Mouse (Mus musculus): Measurements from ENCODE around the gene Agtpbp1. TPM values are rescaled to one million over a fixed set of nuclear protein-coding genes. Genes with fewer than 3 reads are reported as not detected.

Agtpbp1 gene
- total and polyA plus RNA-seq, 3 experiments, result 24.2 to 117 (median 33.7) TPM

GRCm38 (mm10) chr13:59499831-59500230 lies 85.2 kb downstream of the Agtpbp1 start:
- Histone ChIP-seq H3K4me3 (ENCODE audit: control insufficient read depth in 1 of 2, insufficient read depth in 1 of 2, low read depth in 2 of 2, low read length in 2 of 2) (no peak overlapping the region), H3K4me1 (ENCODE audit: control insufficient read depth in 1 of 2, insufficient read depth in 2 of 2, low read length in 2 of 2) (no peaks in the 10 kb centered on the region), H3K9me3 (replicated peaks; ENCODE audit: insufficient read depth, low read length) (no peaks in the 10 kb centered on the region), H3K9ac (ENCODE audit: control insufficient read depth, low read depth, low read length, poor library complexity, severe bottlenecking) (no peak overlapping the region), H3K27ac (ENCODE audit: control insufficient read depth, low read depth, low read length) (no peak overlapping the region), H3K79me2 (ENCODE audit: control insufficient read depth, insufficient read depth, low read length, poor library complexity) (no peaks in the 10 kb centered on the region), H3K36me3 (ENCODE audit: control insufficient read depth in 1 of 2, insufficient read depth in 2 of 2, low read length in 2 of 2) (peaks cover 0 to 10% of the 10 kb centered on the region in 2 experiments; a peak in 2 of 4 replicates), H3K27me3 (ENCODE audit: control insufficient read depth in 1 of 2, insufficient read depth in 2 of 2, low read length in 2 of 2) (no peaks in the 10 kb centered on the region)
- no peak for TF ChIP-seq ELF1 (IDR thresholded peaks at IDR 0.05; ENCODE audit: low read depth, low read length)
- TF ChIP-seq GATA1 (IDR thresholded peaks at IDR 0.05; ENCODE audit: low read depth, low read length), result no peak
- TF ChIP-seq KAT2A (conservative IDR thresholded peaks at IDR 0.05; ENCODE audit: low read depth, low read length), result no peak
- TF ChIP-seq EP300 (IDR thresholded peaks at IDR 0.05; ENCODE audit: low read depth in 1 of 2, low read length in 2 of 2), result no peak
- no peak for TF ChIP-seq USF2 (IDR thresholded peaks at IDR 0.05; ENCODE audit: borderline replicate concordance in 1 of 2, insufficient read depth in 1 of 2, low read depth in 1 of 2, low read length in 2 of 2)
- TF ChIP-seq ZC3H11A (IDR thresholded peaks at IDR 0.05; ENCODE audit: low read depth, low read length), result no peak
- no peak for TF ChIP-seq NELFE (IDR thresholded peaks at IDR 0.05; ENCODE audit: low read depth, low read length)
- no peak for TF ChIP-seq CHD2 (IDR thresholded peaks at IDR 0.05; ENCODE audit: low read length)
- no peak for TF ChIP-seq ETS1 (IDR thresholded peaks at IDR 0.05; ENCODE audit: low read depth, low read length)
- no peak for TF ChIP-seq E2F4 (IDR thresholded peaks at IDR 0.05; ENCODE audit: borderline replicate concordance, low read depth, low read length)
- TF ChIP-seq USF1 (IDR thresholded peaks at IDR 0.05; ENCODE audit: low read depth, low read length), result no peak
- TF ChIP-seq MEF2A (IDR thresholded peaks at IDR 0.05; ENCODE audit: extremely low read depth, insufficient replicate concordance, low read depth, low read length, poor library complexity, severe bottlenecking), result no peak
- TF ChIP-seq UBTF (IDR thresholded peaks at IDR 0.05; ENCODE audit: borderline replicate concordance, insufficient read depth, low read depth, low read length), result no peak
- TF ChIP-seq RCOR1 (IDR thresholded peaks at IDR 0.05; ENCODE audit: low read depth, low read length), result no peak
- TF ChIP-seq SIN3A (IDR thresholded peaks at IDR 0.05; ENCODE audit: low read length), result no peak
- no peak for DNase-seq (ENCODE audit: low read depth, low spot score)

GRCm38 (mm10) chr13:59499374-59499773 lies 85.7 kb downstream of the Agtpbp1 start:
- DNase-seq (ENCODE audit: low read depth, low spot score), result no peak
- Histone ChIP-seq H3K27me3 (ENCODE audit: control insufficient read depth in 1 of 2, insufficient read depth in 2 of 2, low read length in 2 of 2) (no peaks in the 10 kb centered on the region), H3K79me2 (ENCODE audit: control insufficient read depth, insufficient read depth, low read length, poor library complexity) (no peaks in the 10 kb centered on the region), H3K4me1 (ENCODE audit: control insufficient read depth in 1 of 2, insufficient read depth in 2 of 2, low read length in 2 of 2) (no peaks in the 10 kb centered on the region), H3K9me3 (replicated peaks; ENCODE audit: insufficient read depth, low read length) (no peaks in the 10 kb centered on the region), H3K4me3 (ENCODE audit: control insufficient read depth in 1 of 2, insufficient read depth in 1 of 2, low read depth in 2 of 2, low read length in 2 of 2) (no peak overlapping the region), H3K27ac (ENCODE audit: control insufficient read depth, low read depth, low read length) (no peak overlapping the region), H3K36me3 (ENCODE audit: control insufficient read depth in 1 of 2, insufficient read depth in 2 of 2, low read length in 2 of 2) (peaks cover 0 to 13% of the 10 kb centered on the region in 2 experiments; a peak in 2 of 4 replicates), H3K9ac (ENCODE audit: control insufficient read depth, low read depth, low read length, poor library complexity, severe bottlenecking) (no peak overlapping the region)
- TF ChIP-seq ELF1 (IDR thresholded peaks at IDR 0.05; ENCODE audit: low read depth, low read length) (no peak), MAFK (IDR thresholded peaks at IDR 0.05; ENCODE audit: borderline replicate concordance, low read depth, low read length) (no peak), MXI1 (IDR thresholded peaks at IDR 0.05; ENCODE audit: low read depth, low read length) (no peak), MEF2A (IDR thresholded peaks at IDR 0.05; ENCODE audit: extremely low read depth, insufficient replicate concordance, low read depth, low read length, poor library complexity, severe bottlenecking) (no peak), ETS1 (IDR thresholded peaks at IDR 0.05; ENCODE audit: low read depth, low read length) (no peak), POLR2A (IDR thresholded peaks at IDR 0.05; ENCODE audit: control insufficient read depth in 1 of 2, insufficient read depth in 1 of 2, low read depth in 1 of 2, low read length in 2 of 2, poor library complexity in 1 of 2) (no peak), POLR2AphosphoS5 (IDR thresholded peaks at IDR 0.05; ENCODE audit: borderline replicate concordance, low read depth, low read length) (no peak), SMC3 (IDR thresholded peaks at IDR 0.05; ENCODE audit: low read depth, low read length) (no peak), ZKSCAN1 (IDR thresholded peaks at IDR 0.05; ENCODE audit: low read depth, low read length) (no peak), POLR2AphosphoS2 (IDR thresholded peaks at IDR 0.05; ENCODE audit: low read length) (no peak), MAX (IDR thresholded peaks at IDR 0.05; ENCODE audit: low read length) (no peak), TCF12 (IDR thresholded peaks at IDR 0.05; ENCODE audit: low read depth, low read length) (no peak), GATA1 (IDR thresholded peaks at IDR 0.05; ENCODE audit: low read depth, low read length) (no peak), MAZ (IDR thresholded peaks at IDR 0.05; ENCODE audit: low read depth, low read length) (no peak), USF1 (IDR thresholded peaks at IDR 0.05; ENCODE audit: low read depth, low read length) (no peak), TBP (IDR thresholded peaks at IDR 0.05; ENCODE audit: low read depth, low read length) (no peak), BHLHE40 (IDR thresholded peaks at IDR 0.05; ENCODE audit: borderline replicate concordance, low read depth, low read length) (no peak), HCFC1 (IDR thresholded peaks at IDR 0.05; ENCODE audit: low read depth, low read length) (no peak), CHD1 (IDR thresholded peaks at IDR 0.05; ENCODE audit: low read depth, low read length) (no peak)
